Mouse (Mus musculus) embryonic facial prominence, embryonic 14.5 days (tissue): ENCODE data around the gene Gm5431. TPM values are rescaled to one million over a fixed set of nuclear protein-coding genes. Genes with fewer than 3 reads are reported as not detected.

Experiments used
- ATAC-seq: fragments of 200-750 bp; cut with Nextera tagmentation; 2 replicates; pipeline ENCODE4 v1.8.0; 2017; ENCODE audit warnings: low read depth, moderate number of reproducible peaks, moderate TSS enrichment
- DNase-seq: peaks from one replicate; pipeline ENCODE4 v3.0.0-alpha.2; 2015; ENCODE audit warnings: low spot score
- H3K27ac ChIP-seq: fragments of 300-500 bp; sonication (generic); replicated peaks from 2 replicates; pipeline ENCODE4 v1.5.1; 2014; ENCODE audit warnings: low read depth, mild to moderate bottlenecking, low read length, moderate library complexity
- H3K27me3 ChIP-seq: fragments of 300-500 bp; sonication (generic); replicated peaks from 2 replicates; pipeline ENCODE4 v1.6.1; 2014; ENCODE audit warnings: low read length; ENCODE audit not compliant: control insufficient read depth, insufficient read depth
- H3K36me3 ChIP-seq: fragments of 300-500 bp; sonication (generic); 2 replicates; pipeline ENCODE4 v1.6.1; 2014; ENCODE audit warnings: low read length, mixed read lengths; ENCODE audit not compliant: control insufficient read depth, insufficient read depth
- H3K4me1 ChIP-seq: fragments of 300-500 bp; sonication (generic); 2 replicates; pipeline ENCODE4 v1.6.1; 2014; ENCODE audit warnings: antibody characterized with exemption, low read length; ENCODE audit not compliant: control insufficient read depth, insufficient read depth
- H3K4me2 ChIP-seq: fragments of 300-500 bp; sonication (generic); 2 replicates; pipeline ENCODE4 v1.6.1; 2014; ENCODE audit warnings: low read depth, mild to moderate bottlenecking, low read length, moderate library complexity, mixed read lengths
- H3K4me3 ChIP-seq: fragments of 300-500 bp; sonication (generic); 2 replicates; pipeline ENCODE4 v1.5.1; 2014; ENCODE audit warnings: low read depth, mild to moderate bottlenecking, low read length
- H3K9ac ChIP-seq: fragments of 300-500 bp; sonication (generic); 2 replicates; pipeline ENCODE4 v1.6.1; 2014; ENCODE audit warnings: low read depth, mild to moderate bottlenecking, low read length, moderate library complexity, mixed read lengths
- H3K9me3 ChIP-seq: fragments of 300-500 bp; sonication (generic); 2 replicates; pipeline ENCODE4 v1.6.1; 2016; ENCODE audit warnings: low read length; ENCODE audit not compliant: control insufficient read depth
- WGBS: fragments of 180-500 bp; shearing (Covaris S2); extraction: QIAGEN DNeasy Blood & Tissue Kit; methylation state at CpG from one replicate; pipeline ENCODE4 v1.1.7; 2014; 5-methylcytosine and 5-hydroxymethylcytosine counted together
- polyA plus RNA-seq: library from polyadenylated mRNA; unstranded; fragments of >200 nt; fragmentation: Nextera tagmentation; extraction: Ambion mirVana; gene quantifications from 2 replicates; pipeline ENCODE4 v1.2.1, GENCODE M21; 2014

Gene Gm5431
- polyA plus RNA-seq, 1 experiment from 2014 or later = 0.36 TPM

DNA sequence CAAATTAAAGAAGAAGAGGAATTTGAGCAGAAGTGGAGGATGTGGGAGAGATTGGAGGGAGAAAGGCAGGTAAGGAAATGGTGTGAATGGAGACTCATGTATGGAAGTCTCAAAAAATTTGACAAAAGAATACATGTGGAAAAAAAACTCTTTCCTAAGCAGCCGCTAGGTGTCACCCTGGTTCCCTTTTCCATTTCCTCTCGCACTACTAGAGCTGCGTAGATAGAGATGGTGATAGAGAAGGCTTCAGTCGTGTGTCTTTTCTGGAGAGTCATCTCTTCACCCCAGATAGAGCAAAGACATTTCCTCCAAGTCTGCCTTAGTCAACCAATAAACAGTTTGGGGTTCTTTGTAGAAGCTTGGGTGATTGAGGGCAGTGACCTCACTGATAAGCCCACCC is 27.5 kb downstream of the Gm5431 start:
- H3K9me3 ChIP-seq = no peaks in the 10 kb centered on the region
- H3K36me3 ChIP-seq = no peaks in the 10 kb centered on the region
- H3K4me2 ChIP-seq = no peak overlapping the region
- H3K4me1 ChIP-seq = 0 out of 2 replicates have a peak, but pooled peaks cover 5% of the 10 kb centered on the region
- no peak overlapping the region for H3K4me3 ChIP-seq
- ATAC-seq (peak; percentile 32; the same call in 1 of the 2 replicates), DNase-seq (peak; percentile 53)
- 0% methylated on average over 4 of the region's 4 CpGs for WGBS
- H3K27ac ChIP-seq = no peak overlapping the region
- peaks cover 7% of the 10 kb centered on the region for H3K27me3 ChIP-seq
- no peak overlapping the region for H3K9ac ChIP-seq

DNA sequence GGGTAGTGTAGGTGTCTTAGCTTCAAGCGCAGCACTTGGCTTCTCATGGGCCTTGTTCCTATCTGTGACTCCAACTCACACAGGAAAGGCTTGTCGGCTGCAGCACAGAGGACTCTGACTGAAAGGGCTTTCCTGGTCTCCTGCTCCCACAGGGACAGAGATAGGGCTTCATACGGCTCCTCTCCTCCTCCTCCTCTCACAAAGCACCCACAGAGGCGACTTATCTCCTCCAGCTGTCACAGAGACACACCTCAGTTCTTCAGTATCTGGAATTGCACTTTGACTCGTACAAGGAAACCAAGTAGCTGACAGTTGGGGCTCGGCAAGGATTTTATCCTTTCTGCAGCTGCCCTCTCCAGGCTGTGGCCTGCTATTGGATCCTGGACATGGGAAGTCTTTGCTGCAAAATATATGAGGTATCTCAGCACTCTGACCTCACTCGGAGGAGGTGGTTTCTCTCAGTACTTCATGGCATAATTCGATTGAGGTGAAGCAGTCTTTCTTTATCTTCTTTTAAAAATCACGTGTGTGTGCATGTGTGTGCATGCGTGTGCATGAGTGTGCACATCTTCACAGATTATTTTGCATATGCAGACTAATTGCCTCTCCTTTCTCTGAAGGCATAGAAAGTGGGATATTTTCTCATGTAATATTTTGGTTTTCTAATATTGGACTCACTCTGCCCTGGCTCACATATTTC is 28.3 kb downstream of the Gm5431 start:
- Histone ChIP-seq H3K9ac (no peak overlapping the region), H3K4me1 (0 out of 2 replicates have a peak, but pooled peaks cover 5% of the 10 kb centered on the region), H3K4me3 (no peak overlapping the region), H3K9me3 (no peaks in the 10 kb centered on the region), H3K36me3 (no peaks in the 10 kb centered on the region), H3K27ac (no peak overlapping the region), H3K27me3 (peaks cover 7% of the 10 kb centered on the region), H3K4me2 (no peak overlapping the region)
- no peak for ATAC-seq
- WGBS = 67% methylated on average over 10 of the region's 10 CpGs
- no peak for DNase-seq

DNA sequence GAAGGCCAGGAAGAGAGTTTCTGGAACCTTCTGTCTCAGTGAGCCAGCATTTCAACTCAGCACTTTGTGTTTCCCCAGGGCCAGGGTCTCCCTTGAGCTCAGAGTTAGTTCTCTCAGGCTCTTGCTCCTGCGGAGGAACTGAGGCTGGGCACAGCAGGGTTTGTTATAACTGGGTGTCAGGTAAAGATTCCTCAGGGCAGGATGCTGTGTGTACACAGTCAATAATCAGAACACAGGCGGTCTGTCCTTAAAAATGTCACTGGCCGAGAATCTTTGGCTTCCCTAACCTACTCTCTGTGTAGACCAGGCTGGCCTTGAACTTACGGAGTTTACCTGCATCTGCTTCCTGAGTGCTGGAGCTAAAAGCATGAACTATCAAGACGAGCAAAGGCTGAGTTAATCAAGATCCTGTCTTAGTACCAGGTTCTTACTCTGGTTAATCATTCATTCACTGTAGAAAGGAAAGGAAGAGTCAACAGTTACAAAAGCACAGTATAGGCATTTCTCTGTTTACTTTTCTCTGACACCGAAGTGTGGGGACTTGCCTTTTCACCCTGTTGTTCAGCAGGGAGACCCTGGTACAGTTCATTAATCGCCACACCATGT is 29.2 kb downstream of the Gm5431 start:
- Histone ChIP-seq H3K27me3 (peaks cover 7% of the 10 kb centered on the region), H3K9ac (peak overlapping the region; percentile 57; the same call in 1 of the 2 replicates), H3K4me3 (no peak overlapping the region), H3K4me2 (no peak overlapping the region), H3K36me3 (no peaks in the 10 kb centered on the region), H3K4me1 (0 out of 2 replicates have a peak, but pooled peaks cover 5% of the 10 kb centered on the region), H3K9me3 (no peaks in the 10 kb centered on the region), H3K27ac (no peak overlapping the region)
- DNase-seq (no peak), ATAC-seq (no peak)
- 80% methylated on average over 7 of the region's 7 CpGs for WGBS

DNA sequence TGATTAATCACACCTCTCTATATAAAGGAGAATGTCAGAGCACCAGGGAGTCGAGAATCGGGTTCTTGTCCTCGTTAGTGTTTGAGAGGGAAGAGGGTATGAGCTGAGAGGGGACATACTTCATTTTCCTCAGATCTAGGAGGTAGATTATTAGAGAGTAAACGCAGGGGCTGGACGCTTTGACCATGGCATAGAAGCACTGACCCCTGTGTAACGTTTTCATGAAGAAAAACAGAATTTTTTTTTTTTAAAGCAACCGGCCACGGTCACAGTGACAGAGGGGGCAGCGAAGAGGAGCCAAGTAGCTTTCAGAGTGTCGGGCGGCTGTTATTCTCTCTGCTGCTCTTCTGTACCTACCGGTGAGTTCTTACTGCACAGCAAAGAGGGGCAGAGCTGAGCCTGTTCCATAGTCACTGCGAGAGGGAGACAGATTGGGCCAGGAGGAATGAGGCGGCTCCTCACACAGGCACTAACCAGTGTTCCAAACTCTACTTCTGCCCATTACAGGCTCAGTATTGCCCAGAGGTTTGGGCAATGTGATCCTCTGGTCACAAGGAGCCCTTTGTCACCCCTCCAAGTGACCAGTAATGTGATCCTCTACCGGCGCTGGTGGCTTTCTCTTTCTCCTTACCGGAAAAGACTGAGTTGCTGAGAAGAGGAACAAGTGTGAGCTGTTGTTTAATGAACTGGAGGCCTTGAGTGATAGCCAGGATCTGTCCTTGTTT is 30.0 kb downstream of the Gm5431 start:
- WGBS = 9% methylated on average over 17 of the region's 17 CpGs
- Histone ChIP-seq H3K4me1 (0 out of 2 replicates have a peak, but pooled peaks cover 5% of the 10 kb centered on the region), H3K27me3 (peaks cover 7% of the 10 kb centered on the region), H3K27ac (peak overlapping the region; percentile 40; the same call in 1 of the 2 replicates), H3K4me3 (peak overlapping the region; percentile 53), H3K36me3 (no peaks in the 10 kb centered on the region), H3K9me3 (no peaks in the 10 kb centered on the region), H3K4me2 (peak overlapping the region; percentile 79), H3K9ac (peak overlapping the region; percentile 57)
- DNase-seq (no peak), ATAC-seq (peak; percentile 38; the same call in 1 of the 2 replicates)

DNA sequence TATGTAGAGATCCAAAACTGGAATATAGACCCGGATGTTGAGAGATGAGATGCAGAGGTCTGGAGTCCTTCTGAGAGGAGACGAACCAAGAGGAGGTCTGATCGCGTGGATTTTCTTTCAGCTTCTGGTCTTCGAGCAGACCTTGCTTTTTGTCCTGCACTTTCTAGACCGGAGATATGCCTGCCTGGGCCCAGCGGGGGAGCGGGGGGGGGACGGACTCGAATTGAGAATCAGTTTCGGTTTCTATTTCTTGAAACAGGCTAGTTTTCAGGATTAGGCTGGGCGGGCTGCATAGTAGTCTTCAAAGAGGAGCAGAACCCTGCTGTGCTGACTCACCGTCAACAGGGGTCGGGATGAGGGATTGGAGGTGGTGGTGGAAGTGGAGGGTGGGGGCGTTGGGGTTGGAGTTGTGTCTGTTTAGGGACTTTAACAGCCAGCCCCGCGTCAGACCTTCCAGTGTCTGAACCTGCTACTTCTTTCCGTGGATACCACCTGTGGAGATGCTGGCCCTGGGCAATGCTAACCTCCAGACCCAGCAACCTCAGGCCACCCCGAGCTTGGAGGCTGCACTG is 30.7 kb downstream of the Gm5431 start, which contains the start of gene Irgm1:
TSS of gene Irgm1 (minus strand) at position 483 of the 572 bp plus-strand sequence.
- Histone ChIP-seq H3K9me3 (no peaks in the 10 kb centered on the region), H3K27ac (peak within 1 kb of the TSS; percentile 40; the same call in 1 of the 2 replicates), H3K27me3 (peaks cover 7% of the 10 kb centered on the region), H3K4me3 (peak within 1 kb of the TSS; percentile 53), H3K4me2 (peak within 1 kb of the TSS; percentile 79), H3K9ac (peak within 1 kb of the TSS; percentile 57), H3K4me1 (0 out of 2 replicates have a peak, but pooled peaks cover 5% of the 10 kb centered on the region), H3K36me3 (no peaks in the 10 kb centered on the region)
- DNase-seq (peak; percentile 59), ATAC-seq (peak; percentile 67)
- 1% methylated on average over 19 of the region's 19 CpGs for WGBS

DNA sequence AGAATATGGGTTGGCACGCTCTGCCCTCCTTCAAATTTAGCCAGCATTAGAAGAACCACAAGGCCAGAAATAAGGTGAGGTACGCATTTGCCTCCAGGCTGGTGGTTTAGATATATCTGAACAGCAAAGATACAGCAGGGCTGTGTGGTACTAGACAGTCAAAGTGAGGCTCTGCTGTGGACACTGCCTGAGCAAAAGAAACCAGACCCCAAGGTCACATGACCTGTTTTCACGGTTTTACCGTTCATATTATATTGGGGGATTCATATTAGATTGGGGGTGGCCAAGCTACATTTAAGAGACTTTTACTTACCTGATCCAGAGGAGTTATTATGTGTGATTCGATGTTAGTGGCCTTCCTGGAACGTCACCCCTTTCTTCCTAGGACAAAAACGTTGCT is 31.2 kb downstream of the Gm5431 start:
- 0 out of 2 replicates have a peak overlapping the region, but pooled peaks have one; percentile 40 for H3K27ac ChIP-seq
- peak overlapping the region; percentile 79 for H3K4me2 ChIP-seq
- peak overlapping the region; percentile 53 for H3K4me3 ChIP-seq
- H3K9ac ChIP-seq = peak overlapping the region; percentile 57
- DNase-seq (no peak), ATAC-seq (no peak)
- no peaks in the 10 kb centered on the region for H3K9me3 ChIP-seq
- H3K36me3 ChIP-seq = no peaks in the 10 kb centered on the region
- H3K27me3 ChIP-seq = peaks cover 7% of the 10 kb centered on the region
- WGBS = 33% methylated on average over 7 of the region's 7 CpGs
- 0 out of 2 replicates have a peak, but pooled peaks cover 5% of the 10 kb centered on the region for H3K4me1 ChIP-seq

DNA sequence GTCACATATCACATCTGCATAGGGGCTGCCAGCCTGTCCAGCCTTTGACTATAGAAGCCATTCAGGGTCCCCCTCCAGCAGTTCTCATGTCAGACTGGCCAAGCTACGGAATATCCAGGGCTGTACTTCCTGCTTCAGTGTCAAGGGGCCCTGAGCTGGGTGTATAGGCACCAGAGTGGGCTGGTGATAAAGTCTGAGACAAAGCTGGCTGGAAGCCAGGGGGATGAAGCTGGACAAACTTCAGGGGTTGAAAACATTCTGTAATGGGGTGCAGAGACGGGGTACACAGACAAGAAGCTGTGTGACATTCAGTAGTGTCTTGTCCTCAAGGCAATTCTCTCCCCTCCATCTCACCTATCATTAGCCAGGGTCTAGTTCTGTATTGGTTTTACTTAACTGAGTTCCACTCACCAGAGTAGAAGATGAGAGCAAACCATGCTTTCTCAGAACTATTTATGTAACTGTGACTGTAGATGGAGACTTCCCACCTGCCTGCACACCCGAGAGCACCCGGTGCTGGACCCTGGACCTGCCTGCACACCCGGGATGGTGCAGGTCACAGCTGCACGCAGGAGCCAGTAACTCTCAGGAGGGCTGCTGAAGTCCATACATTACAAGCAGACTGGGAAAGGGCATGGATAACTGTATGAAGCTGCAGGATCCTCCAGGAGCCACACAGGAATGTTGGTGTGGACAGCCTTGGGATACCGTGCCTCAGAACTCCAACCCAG is 32.5 kb downstream of the Gm5431 start:
- Histone ChIP-seq H3K4me3 (no peak overlapping the region), H3K36me3 (no peaks in the 10 kb centered on the region), H3K9ac (no peak overlapping the region), H3K4me2 (peak overlapping the region; percentile 79), H3K27ac (no peak overlapping the region), H3K9me3 (no peaks in the 10 kb centered on the region), H3K4me1 (0 out of 2 replicates have a peak, but pooled peaks cover 5% of the 10 kb centered on the region), H3K27me3 (peaks cover 3% of the 10 kb centered on the region; the same call in 1 of the 2 replicates)
- 61% methylated on average over 7 of the region's 7 CpGs for WGBS
- no peak for DNase-seq
- no peak for ATAC-seq
